Mouse (Mus musculus) macrophage (primary cell): ENCODE results near the gene Clic3. TPM values are rescaled to one million over a fixed set of nuclear protein-coding genes. Genes with fewer than 3 reads are reported as not detected.

Source experiments
- H3K27ac ChIP-seq: fragments of 350-480 bp; formaldehyde crosslinking; 2 replicates; pipeline ENCODE4 v1.9.0; 2021
- H3K36me3 ChIP-seq: fragments of 350-480 bp; formaldehyde crosslinking; 2 replicates; pipeline ENCODE4 v1.9.0; 2021; ENCODE audit errors: inconsistent target
- H3K4me3 ChIP-seq: fragments of 350-480 bp; formaldehyde crosslinking; 2 replicates; pipeline ENCODE4 v1.9.0; 2021; ENCODE audit errors: inconsistent target
- H3K79me2 ChIP-seq: fragments of 350-480 bp; formaldehyde crosslinking; 2 replicates; pipeline ENCODE4 v1.9.0; 2021; ENCODE audit errors: inconsistent target
- WGBS: methylation state at CpG from one replicate; pipeline ENCODE4 v1.1.7; 2026; ENCODE audit warnings: inconsistent platforms; ENCODE audit not compliant: missing documents; 5-methylcytosine and 5-hydroxymethylcytosine counted together
- polyA plus RNA-seq: library from polyadenylated mRNA; stranded (reverse); fragments of 250-400 nt; gene quantifications from 3 replicates; pipeline ENCODE4 v1.2.4, GENCODE M21; 2018; ENCODE audit warnings: inconsistent platforms

The Clic3 gene
- polyA plus RNA-seq, 1 experiment from 2014 or later, result not detected

DNA sequence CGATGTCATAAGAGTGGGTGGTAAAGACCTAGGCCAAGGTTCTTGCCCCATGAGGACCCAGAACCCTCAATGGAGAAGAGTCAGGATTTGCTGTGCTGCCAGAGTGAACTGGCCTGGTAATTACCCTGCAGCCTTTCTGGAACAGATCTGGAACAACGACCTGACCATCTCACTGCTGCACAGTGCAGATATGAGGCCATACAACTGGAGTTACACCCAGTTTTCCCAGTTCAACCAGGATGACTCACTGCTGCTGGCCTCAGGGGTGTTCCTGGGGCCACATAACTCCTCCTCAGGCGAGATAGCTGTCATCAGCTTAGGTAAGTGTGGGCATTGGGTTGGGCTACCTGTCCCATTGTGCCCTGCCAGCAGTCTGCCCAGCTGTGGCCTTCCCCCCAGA lies 46.1 kb downstream of the Clic3 start:
- Histone ChIP-seq H3K36me3 (peaks cover 38% of the 10 kb centered on the region), H3K4me3 (no peak overlapping the region), H3K79me2 (peaks cover 17% of the 10 kb centered on the region), H3K27ac (no peak overlapping the region)
- 96% methylated on average over 3 of the region's 3 CpGs for WGBS

- no peak overlapping the region for H3K4me3 ChIP-seq
- H3K36me3 ChIP-seq, result peaks cover 38% of the 10 kb centered on the region
- no peak overlapping the region for H3K27ac ChIP-seq
- peaks cover 17% of the 10 kb centered on the region for H3K79me2 ChIP-seq
- WGBS, result 66% methylated on average over 19 of the region's 19 CpGs
Measured at GRCm38 (mm10) chr2:25504538-25504937, 47.9 kb downstream of the Clic3 start.

GRCm38 (mm10) chr2:25505000-25505399 lies 48.4 kb downstream of the Clic3 start:
- Histone ChIP-seq H3K36me3 (peaks cover 38% of the 10 kb centered on the region), H3K4me3 (no peak overlapping the region), H3K79me2 (peaks cover 17% of the 10 kb centered on the region), H3K27ac (no peak overlapping the region)
- WGBS, result 88% methylated on average over 1 of the region's 1 CpGs

- WGBS, result 96% methylated on average over 4 of the region's 4 CpGs
- peaks cover 15% of the 10 kb centered on the region for H3K79me2 ChIP-seq
- H3K36me3 ChIP-seq, result peaks cover 38% of the 10 kb centered on the region
- H3K27ac ChIP-seq, result no peak overlapping the region
- no peak overlapping the region for H3K4me3 ChIP-seq
Measured at GRCm38 (mm10) chr2:25505860-25506259, 49.2 kb downstream of the Clic3 start.

DNA sequence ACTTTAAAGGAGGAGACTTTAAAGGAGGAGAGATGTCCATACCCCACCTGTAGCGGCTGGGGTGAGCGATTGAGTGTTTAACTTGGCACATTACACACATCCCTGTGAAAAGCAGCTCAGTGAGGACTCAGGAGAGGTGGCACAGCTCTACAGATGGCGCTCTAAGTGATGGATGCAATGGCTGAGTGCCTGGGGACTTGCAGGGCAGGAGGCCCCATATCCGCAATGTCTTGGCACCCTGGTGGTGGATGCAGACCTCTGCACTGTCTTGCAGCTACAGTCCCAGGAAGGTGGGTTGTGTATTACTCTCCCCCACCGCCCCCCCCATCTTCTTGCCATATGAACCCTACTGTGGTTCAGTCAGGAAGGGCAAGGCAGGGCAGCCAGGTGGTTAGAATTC lies 50.3 kb downstream of the Clic3 start:
- Histone ChIP-seq H3K4me3 (no peak overlapping the region), H3K27ac (no peak overlapping the region)
- 68% methylated on average over 5 of the region's 5 CpGs for WGBS

More for the DNA sequence above, 50.3 kb downstream of the Clic3 start:
- Histone ChIP-seq H3K79me2 (peaks cover 4% of the 10 kb centered on the region; the same call in 1 of the 2 replicates), H3K36me3 (peaks cover 38% of the 10 kb centered on the region)

Other genes starting within 250 kb of the Clic3 start
- gene Nelfb, start 245.3 kb upstream of the Clic3 start, polyA plus RNA-seq, result 18.9 to 30.4 TPM (median 29.5 TPM) in 3 replicates
- not detected in 3 replicates for gene Stpg3, start 242.2 kb upstream of the Clic3 start, polyA plus RNA-seq
- gene Fam166a, start 238.1 kb upstream of the Clic3 start, polyA plus RNA-seq, result not detected in 3 replicates
- 49.1 to 144 TPM (median 76.8 TPM) in 3 replicates for gene Tubb4b, start 232.1 kb upstream of the Clic3 start, polyA plus RNA-seq
- not detected in 3 replicates for gene Slc34a3, start 222.5 kb upstream of the Clic3 start, polyA plus RNA-seq
- gene Rnf224, start 220.1 kb upstream of the Clic3 start, polyA plus RNA-seq, result not detected in 3 replicates
- 0.21 to 0.42 TPM in 2 of 3 replicates, not detected in the other for gene Rnf208, start 214.6 kb upstream of the Clic3 start, polyA plus RNA-seq
- gene Cysrt1, start 214.4 kb upstream of the Clic3 start, polyA plus RNA-seq, result not detected in 3 replicates
- 3.0 to 6.1 TPM (median 4.7 TPM) in 3 replicates for gene AL732309.1, start 210.0 kb upstream of the Clic3 start, polyA plus RNA-seq
- gene Tmem203, start 201.4 kb upstream of the Clic3 start, polyA plus RNA-seq, result 5.9 to 17.1 TPM (median 12.4 TPM) in 3 replicates
- gene Tprn, start 194.2 kb upstream of the Clic3 start, polyA plus RNA-seq, result 6.1 to 7.8 TPM (median 6.6 TPM) in 3 replicates
- 26.0 to 60.7 TPM (median 55.7 TPM) in 3 replicates for gene Ssna1, start 184.4 kb upstream of the Clic3 start, polyA plus RNA-seq
- 51.0 to 59.8 TPM (median 54.1 TPM) in 3 replicates for gene Anapc2, start 184.4 kb upstream of the Clic3 start, polyA plus RNA-seq
- gene Tmem210, start 168.7 kb upstream of the Clic3 start, polyA plus RNA-seq, result not detected in 3 replicates
- gene Lrrc26, start 166.9 kb upstream of the Clic3 start, polyA plus RNA-seq, result not detected in 3 replicates
- gene Grin1, start 137.7 kb upstream of the Clic3 start, polyA plus RNA-seq, result not detected in 3 replicates
- gene Man1b1, start 124.5 kb upstream of the Clic3 start, polyA plus RNA-seq, result 36.0 to 43.5 TPM (median 43.4 TPM) in 3 replicates
- 101 to 192 TPM (median 107 TPM) in 3 replicates for gene Dpp7, start 100.5 kb upstream of the Clic3 start, polyA plus RNA-seq
- 55.8 to 128 TPM (median 119 TPM) in 3 replicates for gene Uap1l1, start 91.2 kb upstream of the Clic3 start, polyA plus RNA-seq
- gene Sapcd2, start 84.5 kb upstream of the Clic3 start, polyA plus RNA-seq, result 0.13 to 0.73 TPM in 2 of 3 replicates, not detected in the other
- 0.07 TPM in 1 of 3 replicates, not detected in the others for gene Entpd2, start 61.0 kb upstream of the Clic3 start, polyA plus RNA-seq
- gene Npdc1, start 57.5 kb upstream of the Clic3 start, polyA plus RNA-seq, result 1.2 to 2.9 TPM (median 2.5 TPM) in 3 replicates
- gene Fut7, start 33.6 kb upstream of the Clic3 start, polyA plus RNA-seq, result 1.3 to 2.4 TPM (median 2.2 TPM) in 3 replicates
- gene Abca2, start 28.1 kb upstream of the Clic3 start, polyA plus RNA-seq, result 9.5 to 19.7 TPM (median 13.5 TPM) in 3 replicates
- 6.0 to 12.9 TPM (median 6.4 TPM) in 3 replicates for gene Paxx, start 4.3 kb downstream of the Clic3 start, polyA plus RNA-seq
- gene Ptgds, start 13.2 kb downstream of the Clic3 start, polyA plus RNA-seq, result not detected in 3 replicates
- not detected in 3 replicates for gene Lcn12, start 37.1 kb downstream of the Clic3 start, polyA plus RNA-seq
- gene Fbxw5, start 43.9 kb downstream of the Clic3 start, polyA plus RNA-seq, result 21.9 to 35.3 TPM (median 28.7 TPM) in 3 replicates
- gene C8g, start 44.9 kb downstream of the Clic3 start, polyA plus RNA-seq, result 0.14 to 2.1 TPM in 2 of 3 replicates, not detected in the other
- 6.2 to 13.5 TPM (median 12.4 TPM) in 3 replicates for gene Traf2, start 90.1 kb downstream of the Clic3 start, polyA plus RNA-seq
- 258 to 279 TPM (median 262 TPM) in 3 replicates for gene Edf1, start 101.0 kb downstream of the Clic3 start, polyA plus RNA-seq
- 0.04 to 0.60 TPM (median 0.15 TPM) in 3 replicates for gene Mamdc4, start 118.0 kb downstream of the Clic3 start, polyA plus RNA-seq
- gene Phpt1, start 118.4 kb downstream of the Clic3 start, polyA plus RNA-seq, result 9.0 to 13.7 TPM (median 13.0 TPM) in 3 replicates
- gene Ajm1, start 124.9 kb downstream of the Clic3 start, polyA plus RNA-seq, result 0.07 to 0.50 TPM (median 0.26 TPM) in 3 replicates
- 48.4 to 64.3 TPM (median 52.1 TPM) in 3 replicates for gene Rabl6, start 151.7 kb downstream of the Clic3 start, polyA plus RNA-seq
- gene Ccdc183, start 160.8 kb downstream of the Clic3 start, polyA plus RNA-seq, result not detected in 3 replicates
- 22.2 to 28.7 TPM (median 23.3 TPM) in 3 replicates for gene Tmem141, start 165.2 kb downstream of the Clic3 start, polyA plus RNA-seq
- 12.7 to 19.5 TPM (median 16.6 TPM) in 3 replicates for gene Fcna, start 171.2 kb downstream of the Clic3 start, polyA plus RNA-seq
- gene Lcn8, start 196.3 kb downstream of the Clic3 start, polyA plus RNA-seq, result not detected in 3 replicates
- not detected in 3 replicates for gene Lcn5, start 201.1 kb downstream of the Clic3 start, polyA plus RNA-seq
- not detected in 3 replicates for gene Lcn6, start 219.9 kb downstream of the Clic3 start, polyA plus RNA-seq
- gene Lcn10, start 225.9 kb downstream of the Clic3 start, polyA plus RNA-seq, result not detected in 3 replicates
- not detected in 3 replicates for gene Obp2a, start 243.2 kb downstream of the Clic3 start, polyA plus RNA-seq
- 8.6 to 19.6 TPM (median 15.7 TPM) in 3 replicates for gene Bmyc, start 249.9 kb downstream of the Clic3 start, polyA plus RNA-seq